Mouse (Mus musculus) kidney, adult 2 months (tissue): ENCODE results near the gene Scfd2. TPM values are rescaled to one million over a fixed set of nuclear protein-coding genes. Genes with fewer than 3 reads are reported as not detected.

ENCODE experiments used
- DNase-seq: peaks from one replicate; pipeline ENCODE4 v3.0.0; 2021
- H3K27ac ChIP-seq: fragments of 200-500 bp; 2 replicates; pipeline ENCODE4 v1.5.1; 2012; ENCODE audit warnings: low read depth, low read length, control low read depth, inconsistent platforms; ENCODE audit not compliant: insufficient read depth
- H3K27me3 ChIP-seq: fragments of 200-500 bp; replicated peaks from 2 replicates; pipeline ENCODE4 v1.6.1; 2012; ENCODE audit warnings: mild to moderate bottlenecking, moderate library complexity, low read length, inconsistent platforms; ENCODE audit not compliant: control insufficient read depth, insufficient read depth
- H3K36me3 ChIP-seq: fragments of 200-500 bp; 2 replicates; pipeline ENCODE4 v1.6.1; 2012; ENCODE audit warnings: mild to moderate bottlenecking, moderate library complexity, low read length, inconsistent platforms; ENCODE audit not compliant: control insufficient read depth, insufficient read depth
- H3K4me1 ChIP-seq: fragments of 200-500 bp; 2 replicates; pipeline ENCODE4 v1.6.1; 2011; ENCODE audit warnings: low read length; ENCODE audit not compliant: control insufficient read depth, insufficient read depth
- H3K4me3 ChIP-seq: fragments of 200-500 bp; 2 replicates; pipeline ENCODE4 v1.5.1; 2011; ENCODE audit warnings: mild to moderate bottlenecking, low read depth, low read length, control low read depth; ENCODE audit not compliant: insufficient read depth
- CTCF ChIP-seq: fragments of 200-500 bp; conservative IDR thresholded peaks from 2 replicates; pipeline ENCODE4 v1.5.1; 2011; ENCODE audit warnings: low read depth, mild to moderate bottlenecking, control low read depth, low read length, moderate library complexity, mixed read lengths; ENCODE audit not compliant: insufficient read depth, insufficient read length
- POLR2A ChIP-seq: fragments of 200-500 bp; IDR thresholded peaks from one replicate; pipeline ENCODE4 v1.6.1; 2011; ENCODE audit warnings: low read depth, low read length, control low read depth
- WGBS: fragments of 180-500 bp; shearing (Covaris S2); methylation state at CpG from one replicate; pipeline ENCODE4 v1.1.7; 2018; 5-methylcytosine and 5-hydroxymethylcytosine counted together
- polyA plus RNA-seq: library from polyadenylated mRNA; depleted of rRNA; stranded (reverse); fragments of >200 nt; gene quantifications from 2 replicates; pipeline ENCODE4 v1.2.3, GENCODE M21; 2012

The Scfd2 gene
- polyA plus RNA-seq, 1 experiment = 16.1 TPM

- WGBS = under 1% methylated on average over 73 of the region's 73 CpGs
- no peak for TF ChIP-seq CTCF
- no peak for TF ChIP-seq POLR2A
- Histone ChIP-seq H3K4me3 (peak within 1 kb of the TSS; percentile 91), H3K4me1 (peaks cover 9% of the 10 kb centered on the region), H3K36me3 (peaks cover 2% of the 10 kb centered on the region; the same call in 1 of the 2 replicates), H3K27me3 (no peaks in the 10 kb centered on the region), H3K27ac (peak within 1 kb of the TSS; percentile 90)
- peak; percentile 94 for DNase-seq
Measured at GRCm38 (mm10) chr5:74535240-74536021, 3.9 kb upstream of the Scfd2 start, which contains the start of gene Fip1l1. TSS of gene Fip1l1 (plus strand) at chr5:74535449.

- WGBS = 13% methylated on average over 16 of the region's 16 CpGs
- Histone ChIP-seq H3K27ac (no peak overlapping the region), H3K4me3 (peak overlapping the region; percentile 88), H3K4me1 (peaks cover 13% of the 10 kb centered on the region), H3K27me3 (no peaks in the 10 kb centered on the region), H3K36me3 (no peaks in the 10 kb centered on the region)
- DNase-seq = no peak
- TF ChIP-seq CTCF = no peak
- TF ChIP-seq POLR2A = no peak
Measured at GRCm38 (mm10) chr5:74530785-74531184, 774 bp downstream of the Scfd2 start.

GRCm38 (mm10) chr5:74527025-74527424 lies 4.5 kb downstream of the Scfd2 start:
- Histone ChIP-seq H3K4me3 (no peak overlapping the region), H3K4me1 (peaks cover 11% of the 10 kb centered on the region)
- WGBS = 84% methylated on average over 5 of the region's 5 CpGs

GRCm38 (mm10) chr5:74511686-74512085 lies 19.9 kb downstream of the Scfd2 start:
- H3K36me3 ChIP-seq = no peaks in the 10 kb centered on the region
- no peak for DNase-seq
- H3K4me3 ChIP-seq = no peak overlapping the region
- H3K4me1 ChIP-seq = no peaks in the 10 kb centered on the region
- no peaks in the 10 kb centered on the region for H3K27me3 ChIP-seq
- TF ChIP-seq POLR2A = no peak
- TF ChIP-seq CTCF = no peak
- no peak overlapping the region for H3K27ac ChIP-seq

More at GRCm38 (mm10) chr5:74527025-74527424, 4.5 kb downstream of the Scfd2 start:
- no peak for TF ChIP-seq POLR2A
- no peak for TF ChIP-seq CTCF
- no peak for DNase-seq
- Histone ChIP-seq H3K27me3 (no peaks in the 10 kb centered on the region), H3K27ac (no peak overlapping the region), H3K36me3 (no peaks in the 10 kb centered on the region)

GRCm38 (mm10) chr5:74492705-74493104 lies 38.9 kb downstream of the Scfd2 start:
- TF ChIP-seq CTCF (no peak), POLR2A (no peak)
- H3K36me3 ChIP-seq = no peaks in the 10 kb centered on the region
- DNase-seq = no peak
- H3K27me3 ChIP-seq = no peaks in the 10 kb centered on the region
- no peak overlapping the region for H3K27ac ChIP-seq
- 77% methylated on average over 3 of the region's 3 CpGs for WGBS
- no peaks in the 10 kb centered on the region for H3K4me1 ChIP-seq
- no peak overlapping the region for H3K4me3 ChIP-seq

- Histone ChIP-seq H3K4me3 (no peak overlapping the region), H3K36me3 (no peaks in the 10 kb centered on the region), H3K27ac (no peak overlapping the region), H3K4me1 (no peaks in the 10 kb centered on the region), H3K27me3 (no peaks in the 10 kb centered on the region)
- WGBS = 89% methylated on average over 4 of the region's 4 CpGs
- TF ChIP-seq CTCF (no peak), POLR2A (no peak)
- DNase-seq = no peak
Measured at GRCm38 (mm10) chr5:74484646-74485045, 46.9 kb downstream of the Scfd2 start.

GRCm38 (mm10) chr5:74482633-74483032 lies 48.9 kb downstream of the Scfd2 start:
- no peak overlapping the region for H3K27ac ChIP-seq
- H3K27me3 ChIP-seq = no peaks in the 10 kb centered on the region
- TF ChIP-seq POLR2A (no peak), CTCF (no peak)
- H3K4me1 ChIP-seq = no peaks in the 10 kb centered on the region
- no peaks in the 10 kb centered on the region for H3K36me3 ChIP-seq
- DNase-seq = no peak
- 82% methylated on average over 6 of the region's 6 CpGs for WGBS
- no peak overlapping the region for H3K4me3 ChIP-seq
